In genomic region chr2:31087085-31087484, GRCm38 (mm10) we compare ENCODE assay signal across 10 mouse cellular contexts. TPM values are rescaled to one million over a fixed set of nuclear protein-coding genes. Genes with fewer than 3 reads are reported as not detected.
A peak's percentile ranks its signal among the peaks of the same experiment; 100 is the strongest.
DNase-seq lines count a peak whose midpoint lies in the region; ATAC-seq and TF ChIP-seq lines count a peak whose summit lies in the region.
"Had no signal": no experiment of that assay in that cellular context is flagged by ENCODE, and none has a peak within 500 bp of the region (broad histone marks: within the 10 kb centered on the region; RNA-seq: fewer than 3 reads in every experiment).

No protein-coding gene starts in this region.

- WGBS in cerebellum, adult 2 months: 38% methylated on average over 5 of the region's 5 CpGs
- 28% methylated on average over 5 of the region's 5 CpGs for WGBS in limb, embryonic 12.5 days

- H3K4me3 ChIP-seq in cerebellum, adult 2 months (replicated peaks; ENCODE audit: insufficient read depth, low read depth, low read length): no peak overlapping the region
- H3K4me3 ChIP-seq in layer of hippocampus, adult 2 months: no peak overlapping the region
- H3K4me3 ChIP-seq in cortical plate, adult 2 months (ENCODE audit: insufficient read depth, low read length): no peak overlapping the region
- H3K4me3 ChIP-seq in limb, embryonic 12.5 days (replicated peaks): no peak overlapping the region

- TF ChIP-seq POLR2A in cerebellum, adult 2 months (IDR thresholded peaks at IDR 0.05; ENCODE audit: borderline replicate concordance, insufficient read depth, low read length): no peak
- no peak for TF ChIP-seq POLR2A in cortical plate, adult 2 months (IDR thresholded peaks at IDR 0.05; ENCODE audit: extremely low read depth, insufficient read depth, low read length)

- no peak overlapping the region for H3K4me2 ChIP-seq in limb, embryonic 12.5 days

- no peaks in the 10 kb centered on the region for H3K27me3 ChIP-seq in cerebellum, adult 2 months (ENCODE audit: control insufficient read depth, insufficient read depth, low read length)
- H3K27me3 ChIP-seq in limb, embryonic 12.5 days: no peaks in the 10 kb centered on the region

- no peak overlapping the region for H3K9ac ChIP-seq in limb, embryonic 12.5 days (replicated peaks)

- TF ChIP-seq CTCF in cerebellum, adult 2 months (IDR thresholded peaks at IDR 0.05; ENCODE audit: borderline replicate concordance, insufficient read depth, low read depth, low read length): no peak
- no peak for TF ChIP-seq CTCF in layer of hippocampus, adult 2 months (conservative IDR thresholded peaks at IDR 0.05)
- TF ChIP-seq CTCF in cortical plate, adult 2 months (IDR thresholded peaks at IDR 0.05; ENCODE audit: extremely low read depth, insufficient read depth, low read length): no peak

- peaks cover 53% of the 10 kb centered on the region for H3K4me1 ChIP-seq in cerebellum, adult 2 months (ENCODE audit: control insufficient read depth, insufficient read depth, low read length)
- H3K4me1 ChIP-seq in cortical plate, adult 2 months (ENCODE audit: control insufficient read depth, insufficient read depth, low read length): no peaks in the 10 kb centered on the region; the same call in 1 of the 2 replicates
- H3K4me1 ChIP-seq in limb, embryonic 12.5 days (replicated peaks): peaks cover 31% of the 10 kb centered on the region

- DNase-seq in cerebellum, adult 2 months: no peak
- no peak for DNase-seq in layer of hippocampus, adult 2 months (ENCODE audit: low spot score in 2 of 2)
- no peak for DNase-seq in layer of hippocampus, postnatal 10 days (ENCODE audit: low spot score in 2 of 2)
- DNase-seq in frontal cortex, adult 2 months (ENCODE audit: extremely low spot score in 1 of 2, low spot score in 1 of 2): no peak
- DNase-seq: layer of hippocampus, adult 9-11 months had no signal

- 0 out of 2 replicates have a peak, but pooled peaks cover 6% of the 10 kb centered on the region for H3K9me3 ChIP-seq in limb, embryonic 12.5 days

- H3K36me3 ChIP-seq in limb, embryonic 12.5 days: peaks cover 25% of the 10 kb centered on the region

- H3K27ac ChIP-seq in cerebellum, adult 2 months (ENCODE audit: insufficient read depth, low read length): peak overlapping the region; percentile 95
- H3K27ac ChIP-seq in layer of hippocampus, adult 2 months: peak overlapping the region; percentile 86
- 0 out of 2 replicates have a peak overlapping the region, but pooled peaks have one; percentile 47 for H3K27ac ChIP-seq in cortical plate, adult 2 months (ENCODE audit: insufficient read depth, low read length)
- H3K27ac ChIP-seq in limb, embryonic 12.5 days: peak overlapping the region; percentile 36; the same call in 1 of the 2 replicates

- ATAC-seq in cerebellum, adult (ENCODE audit: insufficient number of reproducible peaks, low FRiP score, low TSS enrichment): no peak
- no peak for ATAC-seq in limb, embryonic 12.5 days (ENCODE audit: insufficient number of reproducible peaks, insufficient read depth, low FRiP score, low TSS enrichment, low read depth)
- no peak for ATAC-seq in CD4-positive, CD25-positive, alpha-beta regulatory T cell, adult 4 months
- ATAC-seq: midbrain, embryonic 16.5 days had no signal

RNA-seq across cellular contexts. Expression of gene Fnbp1, which starts 54.7 kb away (rescaled TPM):
- 310 and 320 TPM in 2 replicates for polyA plus RNA-seq in cerebellum, adult 2 months (2012; rRNA removed)
- 100 to 1,000 TPM; 113 to 120 TPM for total RNA-seq in layer of hippocampus, adult 2 months (2021)
- 10 to 100 TPM; 90.2 to 99.0 TPM for total RNA-seq in layer of hippocampus, postnatal 10 days (2021)
- polyA plus RNA-seq in cortical plate, adult 2 months (2012; rRNA removed): 125 and 126 TPM in 2 replicates
- 15.3 and 19.8 TPM in 2 replicates for polyA plus RNA-seq in limb, embryonic 12.5 days (2016; fragmentation: Nextera tagmentation; extraction: Ambion mirVana)
- 10 to 100 TPM; 78.2 to 90.0 TPM for polyA plus RNA-seq in CD4-positive, CD25-positive, alpha-beta regulatory T cell, adult 4 months (2017; shearing (Covaris generic))
- polyA plus RNA-seq in frontal cortex, adult 2 months (2012; rRNA removed): 95.9 and 101 TPM in 2 replicates

Comparison
In these comparisons a context has a peak if more than half of its experiments do, and no peak if none do; other contexts are left out.
1. H3K27ac ChIP-seq: peak in every context shown above with its lines; median percentile 95 in cerebellum, adult 2 months; 86 in layer of hippocampus, adult 2 months; 47 in cortical plate, adult 2 months; 36 in limb, embryonic 12.5 days.